Mouse (Mus musculus): ENCODE data around the gene Pcdh7. TPM values are rescaled to one million over a fixed set of nuclear protein-coding genes. Genes with fewer than 3 reads are reported as not detected.

Gene Pcdh7
- polyA plus RNA-seq, 1 experiment, result 4.4 TPM

DNA sequence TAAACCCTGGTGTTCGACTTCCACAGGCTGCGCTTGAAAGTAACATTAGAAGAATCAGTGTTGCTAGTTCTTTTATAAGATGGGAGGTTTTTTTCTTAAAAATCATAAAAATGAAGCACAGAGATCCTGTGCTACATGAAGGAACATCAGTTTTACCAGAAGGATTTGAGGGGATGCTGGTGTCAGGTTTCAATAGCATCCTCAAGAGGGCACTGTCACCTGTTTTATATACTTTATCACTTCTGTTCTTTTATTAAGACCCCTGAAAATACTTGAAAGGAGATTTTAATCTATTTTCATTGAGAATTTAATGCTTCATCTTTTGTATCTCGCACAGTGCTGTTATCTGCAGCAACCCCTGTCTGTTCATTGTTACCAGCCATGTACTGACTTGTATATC is 322.1 kb downstream of the Pcdh7 start:
- Histone ChIP-seq H3K4me1 (ENCODE audit: control insufficient read depth, insufficient read depth, insufficient read length, low read length) (no peaks in the 10 kb centered on the region), H3K27ac (ENCODE audit: insufficient read depth, low read depth, low read length) (no peak overlapping the region), H3K36me3 (ENCODE audit: control insufficient read depth, insufficient read depth, low read length) (no peaks in the 10 kb centered on the region), H3K27me3 (ENCODE audit: control insufficient read depth, insufficient read depth, low read length) (no peaks in the 10 kb centered on the region), H3K4me3 (ENCODE audit: low read depth, low read length) (no peak overlapping the region)
- TF ChIP-seq CTCF (IDR thresholded peaks at IDR 0.05; ENCODE audit: extremely low read depth, insufficient read length, insufficient replicate concordance, low read depth, low read length) (no peak), POLR2A (IDR thresholded peaks at IDR 0.05; ENCODE audit: low read depth, low read length) (no peak)
- WGBS, result 72% methylated on average over 3 of the region's 3 CpGs

DNA sequence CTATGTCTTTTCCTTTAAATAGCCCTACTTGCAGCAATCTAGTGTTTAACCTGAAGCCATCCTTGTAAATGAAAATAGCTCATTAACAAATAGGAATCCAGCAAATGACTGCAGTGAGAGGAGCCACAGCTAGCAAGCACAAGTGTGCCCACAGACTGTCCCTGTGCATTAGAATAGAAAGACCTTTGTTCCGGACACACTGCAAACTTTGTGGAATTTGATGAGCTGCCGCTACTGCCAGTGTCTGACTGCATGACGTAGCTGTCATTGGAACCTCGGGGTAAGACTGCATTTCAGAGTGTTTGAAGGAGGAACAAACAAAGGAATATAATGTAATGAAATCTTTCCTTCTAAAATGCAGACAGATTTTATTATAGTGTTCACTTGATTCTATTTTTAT is 326.4 kb downstream of the Pcdh7 start:
- Histone ChIP-seq H3K27me3 (ENCODE audit: control insufficient read depth, insufficient read depth, low read length) (no peaks in the 10 kb centered on the region), H3K4me1 (ENCODE audit: control insufficient read depth, insufficient read depth, insufficient read length, low read length) (no peaks in the 10 kb centered on the region), H3K36me3 (ENCODE audit: control insufficient read depth, insufficient read depth, low read length) (no peaks in the 10 kb centered on the region), H3K27ac (ENCODE audit: insufficient read depth, low read depth, low read length) (no peak overlapping the region), H3K4me3 (ENCODE audit: low read depth, low read length) (no peak overlapping the region)
- whole genome bisulfite sequencing, result 61% methylated on average over 4 of the region's 4 CpGs
- TF ChIP-seq POLR2A (IDR thresholded peaks at IDR 0.05; ENCODE audit: low read depth, low read length), result no peak
- TF ChIP-seq CTCF (IDR thresholded peaks at IDR 0.05; ENCODE audit: extremely low read depth, insufficient read length, insufficient replicate concordance, low read depth, low read length), result no peak

DNA sequence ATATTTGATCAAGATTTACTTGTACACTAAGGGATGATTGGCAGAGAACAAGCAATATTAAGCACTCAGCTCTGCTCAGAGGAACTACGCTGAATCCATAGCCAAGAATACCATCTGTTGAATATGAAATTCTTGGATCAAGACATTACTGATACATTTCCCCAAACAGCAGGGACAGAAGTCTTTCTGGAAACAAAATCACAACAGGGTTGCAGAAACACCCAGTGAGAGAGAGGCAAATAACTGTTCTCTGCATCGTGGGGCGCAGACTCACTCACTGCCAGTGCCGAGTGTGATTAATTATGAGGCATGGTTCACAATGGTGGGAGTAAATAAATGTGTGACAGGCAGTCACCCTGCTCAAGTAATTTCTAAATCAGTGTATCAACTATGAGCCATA is 363.3 kb downstream of the Pcdh7 start:
- Histone ChIP-seq H3K27me3 (ENCODE audit: control insufficient read depth, insufficient read depth, low read length) (no peaks in the 10 kb centered on the region), H3K36me3 (ENCODE audit: control insufficient read depth, insufficient read depth, low read length) (no peaks in the 10 kb centered on the region), H3K4me1 (ENCODE audit: control insufficient read depth, insufficient read depth, insufficient read length, low read length) (no peaks in the 10 kb centered on the region), H3K4me3 (ENCODE audit: low read depth, low read length) (no peak overlapping the region), H3K27ac (ENCODE audit: insufficient read depth, low read depth, low read length) (no peak overlapping the region)
- TF ChIP-seq CTCF (IDR thresholded peaks at IDR 0.05; ENCODE audit: extremely low read depth, insufficient read length, insufficient replicate concordance, low read depth, low read length) (no peak), POLR2A (IDR thresholded peaks at IDR 0.05; ENCODE audit: low read depth, low read length) (no peak)
- 81% methylated on average over 4 of the region's 4 CpGs for WGBS

DNA sequence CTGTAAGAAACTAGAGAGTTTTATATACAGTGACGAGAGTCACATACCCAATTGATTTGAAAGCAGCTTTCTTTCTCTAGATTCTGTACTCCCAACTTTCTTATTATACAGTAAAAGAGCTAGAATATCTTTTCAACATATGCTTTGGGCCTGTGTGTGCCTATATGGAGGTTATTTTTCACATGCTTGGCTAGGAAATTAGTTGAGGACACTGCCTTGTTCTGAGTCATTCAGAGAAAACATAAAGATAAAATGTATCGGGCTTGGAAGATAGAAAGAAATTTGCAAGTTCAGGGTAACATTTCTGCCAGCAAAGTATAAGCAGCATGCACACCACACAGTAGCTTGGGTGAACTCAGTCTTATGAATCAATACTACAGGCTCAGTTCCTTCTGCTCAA is 364.5 kb downstream of the Pcdh7 start:
- Histone ChIP-seq H3K4me3 (ENCODE audit: low read depth, low read length) (no peak overlapping the region), H3K27ac (ENCODE audit: insufficient read depth, low read depth, low read length) (no peak overlapping the region), H3K36me3 (ENCODE audit: control insufficient read depth, insufficient read depth, low read length) (no peaks in the 10 kb centered on the region), H3K27me3 (ENCODE audit: control insufficient read depth, insufficient read depth, low read length) (no peaks in the 10 kb centered on the region), H3K4me1 (ENCODE audit: control insufficient read depth, insufficient read depth, insufficient read length, low read length) (no peaks in the 10 kb centered on the region)
- TF ChIP-seq CTCF (IDR thresholded peaks at IDR 0.05; ENCODE audit: extremely low read depth, insufficient read length, insufficient replicate concordance, low read depth, low read length) (no peak), POLR2A (IDR thresholded peaks at IDR 0.05; ENCODE audit: low read depth, low read length) (no peak)
- WGBS, result 83% methylated on average over 2 of the region's 2 CpGs

DNA sequence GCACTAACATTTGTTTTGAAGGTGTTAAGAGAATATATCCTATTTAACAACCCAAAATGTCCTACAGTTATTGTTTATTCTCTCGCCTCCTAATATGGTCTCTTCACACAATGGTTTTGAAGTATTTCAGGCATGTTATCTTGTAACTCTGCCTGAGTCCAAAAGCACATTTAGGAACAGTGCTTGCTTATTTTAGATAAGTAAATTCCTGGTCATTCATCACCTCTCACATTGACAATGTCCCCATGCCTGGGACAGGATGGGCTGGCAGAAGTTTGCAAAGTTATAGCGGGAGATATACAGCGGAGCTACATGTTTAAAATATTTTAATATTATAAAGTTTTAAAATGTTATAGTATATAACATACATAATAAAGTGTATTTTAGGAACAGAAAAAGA is 365.3 kb downstream of the Pcdh7 start:
- no peaks in the 10 kb centered on the region for H3K27me3 ChIP-seq (ENCODE audit: control insufficient read depth, insufficient read depth, low read length)
- H3K27ac ChIP-seq (ENCODE audit: insufficient read depth, low read depth, low read length), result no peak overlapping the region
- no peak overlapping the region for H3K4me3 ChIP-seq (ENCODE audit: low read depth, low read length)
- TF ChIP-seq CTCF (IDR thresholded peaks at IDR 0.05; ENCODE audit: extremely low read depth, insufficient read length, insufficient replicate concordance, low read depth, low read length), result no peak
- TF ChIP-seq POLR2A (IDR thresholded peaks at IDR 0.05; ENCODE audit: low read depth, low read length), result no peak
- no peaks in the 10 kb centered on the region for H3K36me3 ChIP-seq (ENCODE audit: control insufficient read depth, insufficient read depth, low read length)
- 76% methylated on average over 3 of the region's 3 CpGs for WGBS
- no peaks in the 10 kb centered on the region for H3K4me1 ChIP-seq (ENCODE audit: control insufficient read depth, insufficient read depth, insufficient read length, low read length)

DNA sequence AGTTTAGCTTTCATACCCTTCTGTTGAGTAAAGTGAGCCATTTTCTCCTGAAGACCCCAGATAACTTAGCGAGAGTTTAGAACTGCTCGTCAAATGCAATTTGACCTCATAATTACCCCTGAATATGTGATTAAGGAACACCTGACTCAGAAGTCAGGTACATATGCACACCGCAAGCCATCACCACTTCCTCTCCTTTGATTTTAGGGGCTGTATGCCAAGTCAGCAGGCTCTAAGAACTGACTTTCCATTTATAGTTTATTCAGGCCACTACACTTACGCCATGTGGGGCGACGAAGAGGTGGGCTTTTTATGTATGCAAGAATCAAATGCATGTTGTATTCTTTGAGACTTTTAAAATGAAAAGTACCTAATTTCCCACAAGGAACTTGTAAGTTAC is 366.2 kb downstream of the Pcdh7 start:
- no peaks in the 10 kb centered on the region for H3K27me3 ChIP-seq (ENCODE audit: control insufficient read depth, insufficient read depth, low read length)
- no peaks in the 10 kb centered on the region for H3K36me3 ChIP-seq (ENCODE audit: control insufficient read depth, insufficient read depth, low read length)
- H3K27ac ChIP-seq (ENCODE audit: insufficient read depth, low read depth, low read length), result no peak overlapping the region
- no peak for TF ChIP-seq POLR2A (IDR thresholded peaks at IDR 0.05; ENCODE audit: low read depth, low read length)
- no peak for TF ChIP-seq CTCF (IDR thresholded peaks at IDR 0.05; ENCODE audit: extremely low read depth, insufficient read length, insufficient replicate concordance, low read depth, low read length)
- H3K4me1 ChIP-seq (ENCODE audit: control insufficient read depth, insufficient read depth, insufficient read length, low read length), result no peaks in the 10 kb centered on the region
- WGBS, result 79% methylated on average over 6 of the region's 6 CpGs
- H3K4me3 ChIP-seq (ENCODE audit: low read depth, low read length), result no peak overlapping the region

DNA sequence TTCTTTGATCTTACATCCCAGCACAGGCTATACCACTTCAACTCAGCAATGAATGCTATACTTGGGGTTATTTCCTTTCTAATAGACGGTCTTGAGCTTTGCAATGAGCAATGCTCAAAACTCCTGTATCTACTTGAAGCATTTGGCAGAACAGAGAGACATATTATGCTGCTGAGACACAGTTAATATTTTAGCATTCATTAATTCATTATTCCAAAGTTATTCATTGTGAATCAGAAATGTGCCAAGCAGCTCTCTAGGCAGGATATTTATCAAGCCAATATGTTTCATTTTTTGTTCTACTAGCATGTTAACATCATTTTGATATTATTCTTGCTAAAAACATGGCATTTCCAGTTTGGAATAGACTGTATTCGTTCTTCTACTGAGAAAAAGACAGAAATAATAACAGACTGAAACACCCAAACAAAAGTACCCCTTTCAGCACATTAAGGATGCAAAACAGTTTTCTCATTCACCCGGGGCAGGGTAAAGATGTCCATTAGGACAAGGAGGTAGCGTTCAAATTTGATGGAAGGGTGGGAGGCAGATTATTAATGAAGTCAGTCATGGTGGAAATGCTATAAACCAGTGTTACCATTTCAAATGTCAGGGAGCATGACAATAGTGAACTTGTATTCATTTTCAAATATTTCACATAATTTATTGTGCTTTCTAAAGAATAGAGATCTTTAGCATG is 391.0 kb downstream of the Pcdh7 start:
- Histone ChIP-seq H3K27me3 (ENCODE audit: control insufficient read depth, insufficient read depth, low read length) (no peaks in the 10 kb centered on the region), H3K27ac (ENCODE audit: insufficient read depth, low read depth, low read length) (no peak overlapping the region), H3K36me3 (ENCODE audit: control insufficient read depth, insufficient read depth, low read length) (no peaks in the 10 kb centered on the region), H3K4me1 (ENCODE audit: control insufficient read depth, insufficient read depth, insufficient read length, low read length) (no peaks in the 10 kb centered on the region), H3K4me3 (ENCODE audit: low read depth, low read length) (no peak overlapping the region)
- WGBS, result 74% methylated on average over 4 of the region's 4 CpGs
- TF ChIP-seq CTCF (IDR thresholded peaks at IDR 0.05; ENCODE audit: extremely low read depth, insufficient read length, insufficient replicate concordance, low read depth, low read length) (no peak), POLR2A (IDR thresholded peaks at IDR 0.05; ENCODE audit: low read depth, low read length) (no peak)

All from small intestine, adult 2 months (tissue).